Mouse (Mus musculus) kidney, postnatal 10 days (tissue): ENCODE data around the gene Ppp4r2.

ENCODE experiments used
- DNase-seq: peaks from one replicate; pipeline ENCODE4 v3.0.0; 2021; ENCODE audit warnings: mixed read lengths

The Ppp4r2 gene

DNA sequence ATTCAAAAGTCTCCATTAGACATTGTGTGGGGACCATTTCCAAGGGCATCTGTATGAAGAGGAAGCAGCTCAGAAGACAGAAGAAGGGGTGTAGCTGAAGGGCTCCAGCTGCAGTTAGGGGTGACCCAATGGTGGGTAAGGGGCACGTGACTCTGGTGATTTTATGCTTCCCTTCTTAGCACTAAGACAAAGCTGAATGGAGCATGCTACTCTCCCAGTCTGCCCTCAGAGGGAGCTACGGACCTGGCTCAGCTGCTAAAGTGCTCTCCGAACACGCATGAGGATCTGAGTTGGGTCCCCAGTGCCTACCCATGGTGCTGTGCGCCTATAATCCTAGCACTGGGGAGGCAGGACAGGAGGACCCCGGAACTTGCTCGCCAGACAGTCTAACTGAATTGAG, 52.0 kb downstream of the Ppp4r2 start:
- no peak for DNase-seq

DNA sequence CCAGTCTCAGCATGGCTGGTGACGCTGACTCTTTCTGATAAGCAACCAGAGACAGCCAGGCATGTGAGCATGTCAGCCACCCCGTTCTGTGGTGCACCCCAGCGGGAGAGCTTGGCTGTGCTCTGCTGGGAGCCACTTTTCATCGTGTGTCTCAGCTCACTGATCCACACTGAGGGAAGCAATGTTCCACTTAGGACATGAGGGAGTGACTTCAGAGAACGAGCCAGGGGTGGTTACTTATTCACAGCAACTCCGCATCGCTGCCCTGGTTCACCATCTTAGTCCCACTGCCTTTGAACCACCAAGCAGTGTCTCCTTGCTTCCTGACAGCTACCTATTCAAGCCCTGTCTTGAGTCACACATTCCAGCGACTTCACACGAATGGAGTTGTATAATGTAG, 53.6 kb downstream of the Ppp4r2 start:
- DNase-seq: no peak

DNA sequence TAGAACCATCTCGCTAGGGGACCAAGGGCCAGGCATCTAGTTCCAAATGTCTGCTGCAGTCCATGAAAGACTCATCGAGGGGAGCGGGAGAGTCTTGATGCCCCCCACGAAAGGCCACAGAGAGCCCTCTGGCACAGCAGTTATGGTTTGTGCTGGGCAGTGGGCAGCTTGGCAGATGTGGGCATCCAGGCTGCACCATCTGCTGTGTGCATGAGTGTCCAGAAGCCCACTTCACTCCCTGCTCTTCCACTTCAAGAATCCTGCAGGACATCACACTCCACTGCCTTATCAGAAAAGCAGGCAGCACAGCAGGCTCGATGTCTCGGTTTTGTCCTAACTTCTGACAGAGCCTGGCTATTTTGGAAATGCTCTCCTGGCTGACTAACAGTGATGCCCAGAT, 55.9 kb downstream of the Ppp4r2 start:
- no peak for DNase-seq

DNA sequence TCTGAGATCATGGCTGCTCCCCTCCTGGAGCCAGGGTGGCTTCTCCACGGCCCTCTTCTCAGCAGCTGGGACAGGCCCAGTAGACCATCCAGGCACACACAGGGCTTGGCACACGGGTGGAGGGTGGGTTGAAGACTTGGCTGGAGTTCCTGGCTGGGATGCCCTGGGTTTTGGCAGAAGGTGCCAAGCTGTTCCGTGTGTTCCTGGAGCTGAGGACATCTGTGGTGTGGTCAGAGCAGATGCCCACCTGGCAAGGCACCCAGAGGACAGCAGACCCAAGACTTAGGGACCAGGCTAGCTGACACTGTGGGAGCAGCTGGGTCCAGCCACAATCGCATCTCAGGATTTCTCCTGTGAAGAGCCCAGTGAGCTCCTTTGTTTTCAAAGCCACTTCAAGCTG, 59.1 kb downstream of the Ppp4r2 start:
- no peak for DNase-seq

DNA sequence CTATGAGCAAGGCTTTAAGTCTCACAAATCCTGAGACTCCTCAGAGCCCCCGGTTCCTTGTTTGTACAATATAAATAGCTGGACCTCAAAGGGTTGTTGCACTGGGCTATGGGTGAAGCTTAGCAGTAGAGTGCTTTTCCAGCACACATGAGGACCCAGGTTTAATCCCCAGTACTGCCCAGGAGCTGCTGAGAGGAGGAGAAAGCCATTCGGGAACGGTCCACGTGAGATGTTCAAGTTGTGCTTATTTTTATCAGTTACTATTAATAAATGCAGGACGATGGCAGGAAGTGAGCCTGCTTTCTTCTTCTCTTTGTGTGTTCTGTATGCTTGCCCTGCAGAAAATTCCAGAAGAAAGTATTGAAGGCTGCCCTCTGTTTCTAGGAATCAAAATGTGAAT, 59.7 kb downstream of the Ppp4r2 start:
- DNase-seq: no peak

DNA sequence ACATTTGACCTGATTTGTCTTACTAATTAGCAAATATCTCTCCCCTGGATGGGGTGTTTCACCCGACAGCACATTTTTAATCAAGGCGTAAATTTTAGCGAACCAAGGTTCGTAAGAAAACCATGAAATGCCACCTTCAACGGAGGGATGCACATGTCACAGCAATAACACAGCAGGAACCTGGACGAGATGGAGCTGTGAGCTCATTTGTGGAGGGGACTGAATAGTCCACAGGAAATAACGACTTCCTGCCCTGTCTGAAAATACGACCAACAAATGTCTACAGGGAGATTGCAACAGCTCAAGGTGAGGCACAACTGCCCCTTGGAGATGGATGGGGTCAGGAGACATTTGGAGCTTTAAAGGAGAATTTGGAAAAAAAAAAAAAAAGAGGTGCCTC, 61.8 kb downstream of the Ppp4r2 start:
- no peak for DNase-seq

DNA sequence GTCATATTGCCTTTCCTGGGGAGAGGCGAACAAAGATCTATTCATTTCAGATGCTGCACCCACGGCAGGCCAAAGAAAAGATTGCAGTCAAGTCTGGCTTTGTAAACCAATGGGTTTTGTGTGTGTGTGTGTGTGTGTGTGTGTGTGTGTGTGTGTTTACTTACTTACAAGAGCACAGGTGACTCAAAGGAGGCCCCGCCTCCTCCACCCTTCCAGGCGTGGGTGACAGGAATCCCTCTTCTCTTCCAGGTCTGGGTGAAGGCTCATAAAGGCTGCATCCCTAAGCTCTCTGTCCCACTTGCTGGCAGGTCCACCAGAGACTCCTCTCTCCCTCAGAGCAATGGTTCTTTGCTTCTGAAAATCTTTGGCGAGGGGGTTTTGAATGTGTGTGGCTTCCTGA, 63.5 kb downstream of the Ppp4r2 start:
- DNase-seq: no peak

DNA sequence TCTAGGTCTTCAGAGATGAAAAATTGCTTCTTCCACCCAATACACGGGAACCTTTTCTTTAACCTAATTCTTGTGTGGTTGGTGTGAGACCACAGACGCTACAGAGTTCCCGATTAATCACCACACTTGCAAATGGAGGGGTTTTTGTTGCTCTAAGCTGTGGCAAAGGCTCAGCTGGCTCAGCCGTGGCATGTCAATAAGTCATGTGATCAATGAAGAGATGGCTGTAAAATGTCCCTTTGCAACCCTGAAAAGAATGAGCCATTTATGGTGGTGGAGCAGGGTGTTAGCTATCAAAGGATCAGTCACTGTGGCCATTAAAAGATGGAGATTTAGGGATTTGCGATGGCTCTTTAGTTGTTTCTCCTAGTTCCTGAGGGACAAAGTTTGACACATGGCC, 71.0 kb downstream of the Ppp4r2 start:
- no peak for DNase-seq

DNA sequence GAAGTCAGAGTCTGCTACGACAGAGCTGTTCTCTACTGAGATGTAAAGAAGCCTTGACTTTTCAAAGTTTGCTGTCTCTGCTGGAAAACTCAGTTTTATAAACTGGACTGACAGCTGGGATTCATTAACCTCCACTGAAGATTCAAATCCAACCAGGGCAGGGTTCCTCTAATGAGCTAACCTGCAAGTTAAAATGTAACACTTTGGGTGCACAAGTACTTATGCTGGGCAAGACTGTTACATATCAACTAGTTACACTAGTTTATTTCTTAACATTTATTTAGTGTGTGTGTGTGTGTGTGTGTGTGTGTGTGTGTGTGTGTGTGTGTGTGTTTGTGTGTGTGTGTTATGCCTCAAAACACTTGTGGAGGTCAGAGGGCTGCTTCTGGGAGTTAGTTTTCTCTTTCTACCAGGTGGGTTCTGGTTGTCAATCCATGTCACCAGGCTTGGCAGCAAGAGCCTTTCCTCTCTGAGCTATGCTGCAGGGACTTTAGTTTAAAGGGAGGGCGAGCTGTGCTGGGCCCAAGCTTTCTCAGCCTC, 76.8 kb downstream of the Ppp4r2 start:
- DNase-seq: peak; percentile 19
